Mouse (Mus musculus) G1E (cell line): ENCODE results near the gene Arhgdib. TPM values are rescaled to one million over a fixed set of nuclear protein-coding genes. Genes with fewer than 3 reads are reported as not detected.

ENCODE experiments used
- ATAC-seq: 2 replicates; pipeline ENCODE4 v1.8.0; 2016; ENCODE audit warnings: mild to moderate bottlenecking; ENCODE audit not compliant: insufficient number of reproducible peaks, poor library complexity, low FRiP score, severe bottlenecking; ENCODE audit errors: extremely low read depth
- DNase-seq: peaks from one replicate; pipeline ENCODE4 v3.0.0; 2012; ENCODE audit warnings: low spot score
- H3K27me3 ChIP-seq: 2 replicates; pipeline ENCODE4 v1.6.1; 2012; ENCODE audit warnings: mild to moderate bottlenecking, low read length, inconsistent platforms; ENCODE audit not compliant: insufficient read depth
- H3K36me3 ChIP-seq: replicated peaks from 2 replicates; pipeline ENCODE3; 2012; ENCODE audit warnings: mild to moderate bottlenecking, inconsistent platforms
- H3K4me1 ChIP-seq: 2 replicates; pipeline ENCODE4 v1.6.1; 2012; ENCODE audit warnings: low read depth, low read length, inconsistent platforms, mixed read lengths; ENCODE audit not compliant: insufficient read depth
- H3K4me3 ChIP-seq: 2 replicates; pipeline ENCODE4 v1.5.1; 2012; ENCODE audit warnings: low read depth, mild to moderate bottlenecking, inconsistent platforms, low read length, moderate library complexity, mixed read lengths
- H3K9me3 ChIP-seq: replicated peaks from 2 replicates; pipeline ENCODE4 v1.6.1; 2012; ENCODE audit warnings: inconsistent platforms
- CTCF ChIP-seq: IDR thresholded peaks from 2 replicates; pipeline ENCODE4 v1.5.1; 2012; ENCODE audit warnings: low read depth, low read length, inconsistent platforms, mixed read lengths
- GATA1 ChIP-seq: IDR thresholded peaks from 2 replicates; pipeline ENCODE4 v1.6.1; 2012; ENCODE audit warnings: borderline replicate concordance, low read length, inconsistent platforms, mixed read lengths
- GATA2 ChIP-seq: IDR thresholded peaks from 2 replicates; pipeline ENCODE4 v1.6.1; 2012; ENCODE audit warnings: low read depth, low read length, inconsistent platforms, borderline replicate concordance
- POLR2AphosphoS5 ChIP-seq: IDR thresholded peaks from 2 replicates; pipeline ENCODE4 v1.6.1; 2012; ENCODE audit warnings: low read depth, low read length, inconsistent platforms; ENCODE audit not compliant: insufficient replicate concordance
- TAL1 ChIP-seq: conservative IDR thresholded peaks from 2 replicates; pipeline ENCODE4 v1.6.1; 2012; ENCODE audit warnings: low read depth, low read length, inconsistent platforms, mixed read lengths
- polyA plus RNA-seq: library from polyadenylated mRNA; stranded (reverse); fragments of >175 nt; gene quantifications from 2 replicates; pipeline ENCODE4 v1.2.3, GENCODE M21; 2012
- total RNA-seq, 2 experiments: library from RNA; stranded (forward) in 1 of 2; stranded (reverse) in 1 of 2; fragments of 200-1000 nt in 1 of 2; fragments of >200 nt in 1 of 2; fragmentation: Nextera tagmentation in 1 of 2; gene quantifications; 2 replicates each; pipeline ENCODE4 v1.2.3; 2014 to 2017

Gene Arhgdib
- total and polyA plus RNA-seq, 3 experiments = 119 to 1,122 (median 661) TPM

DNA sequence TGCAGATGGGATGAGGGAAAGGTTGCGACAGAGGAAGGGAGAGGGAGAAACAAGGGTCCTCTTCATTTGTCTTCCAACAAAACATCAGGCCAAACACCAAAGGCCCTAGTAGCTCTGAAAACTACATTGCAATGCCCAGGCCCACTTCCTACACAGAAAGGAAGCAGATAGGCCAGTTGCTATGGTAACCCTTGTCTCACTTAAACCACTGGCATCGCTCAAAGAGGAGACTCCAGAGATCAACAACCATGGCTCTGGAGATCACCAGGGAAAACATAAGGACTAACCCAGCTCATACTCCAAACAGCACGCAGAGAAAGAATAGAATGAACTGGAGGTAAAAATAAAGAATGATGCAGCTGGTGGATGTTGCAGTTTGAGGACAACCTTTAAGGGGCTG is 6.5 kb downstream of the Arhgdib start:
- Histone ChIP-seq H3K4me1 (peaks cover 78% of the 10 kb centered on the region), H3K4me3 (no peak overlapping the region), H3K27me3 (no peaks in the 10 kb centered on the region), H3K9me3 (no peaks in the 10 kb centered on the region), H3K36me3 (peaks cover 80% of the 10 kb centered on the region)
- no peak for ATAC-seq
- TF ChIP-seq GATA1 (no peak), CTCF (no peak), TAL1 (no peak), POLR2AphosphoS5 (no peak), GATA2 (no peak)
- no peak for DNase-seq

DNA sequence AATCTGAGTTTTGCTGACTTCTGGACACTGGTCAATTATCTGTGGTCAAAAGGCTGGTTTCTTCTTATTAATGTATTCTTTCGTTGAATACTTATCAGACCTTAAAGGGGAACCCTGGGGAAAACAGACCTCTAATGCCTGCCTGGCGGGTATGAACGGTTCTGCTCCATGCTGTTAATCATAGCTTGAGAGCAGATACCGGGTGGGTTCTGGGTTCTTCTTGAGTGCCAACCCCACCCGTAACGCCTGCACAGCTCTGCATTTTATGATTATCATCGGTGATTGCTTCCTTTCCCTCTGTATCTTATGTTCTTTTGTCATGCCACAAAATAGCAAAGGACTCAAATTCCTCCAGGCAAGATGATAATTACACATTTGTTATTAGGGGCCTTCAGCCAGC is 7.6 kb downstream of the Arhgdib start:
- H3K27me3 ChIP-seq = no peaks in the 10 kb centered on the region
- ATAC-seq (no peak), DNase-seq (no peak)
- H3K9me3 ChIP-seq = no peaks in the 10 kb centered on the region
- H3K4me1 ChIP-seq = peaks cover 75% of the 10 kb centered on the region
- H3K36me3 ChIP-seq = peaks cover 86% of the 10 kb centered on the region
- TF ChIP-seq POLR2AphosphoS5 = no peak
- no peak for TF ChIP-seq GATA2
- TF ChIP-seq TAL1 = no peak
- no peak for TF ChIP-seq CTCF
- TF ChIP-seq GATA1 = no peak
- H3K4me3 ChIP-seq = no peak overlapping the region

DNA sequence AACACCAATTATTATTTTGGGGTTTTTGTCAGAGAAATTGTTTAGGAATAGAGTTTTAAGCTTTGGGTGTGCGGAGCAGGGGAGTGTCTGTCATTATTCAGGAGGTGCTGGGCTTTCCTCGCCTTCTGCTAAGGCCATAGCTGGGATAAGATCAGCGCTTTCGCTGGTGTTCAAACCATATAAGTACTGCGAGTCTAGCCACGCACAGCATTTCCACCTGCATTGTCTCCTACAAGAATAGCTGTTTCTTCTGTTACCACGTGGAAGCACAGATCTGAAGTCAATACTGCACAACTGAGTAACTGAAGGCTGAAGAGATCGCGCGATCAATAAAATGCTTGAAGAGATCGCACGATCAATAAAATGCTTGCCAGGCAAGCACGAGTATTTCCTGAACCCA is 10.5 kb downstream of the Arhgdib start:
- ATAC-seq (no peak), DNase-seq (no peak)
- Histone ChIP-seq H3K4me3 (no peak overlapping the region), H3K9me3 (no peaks in the 10 kb centered on the region), H3K4me1 (peaks cover 56% of the 10 kb centered on the region), H3K27me3 (no peaks in the 10 kb centered on the region), H3K36me3 (peaks cover 92% of the 10 kb centered on the region)
- TF ChIP-seq CTCF (no peak), TAL1 (no peak), POLR2AphosphoS5 (no peak), GATA1 (no peak), GATA2 (no peak)

DNA sequence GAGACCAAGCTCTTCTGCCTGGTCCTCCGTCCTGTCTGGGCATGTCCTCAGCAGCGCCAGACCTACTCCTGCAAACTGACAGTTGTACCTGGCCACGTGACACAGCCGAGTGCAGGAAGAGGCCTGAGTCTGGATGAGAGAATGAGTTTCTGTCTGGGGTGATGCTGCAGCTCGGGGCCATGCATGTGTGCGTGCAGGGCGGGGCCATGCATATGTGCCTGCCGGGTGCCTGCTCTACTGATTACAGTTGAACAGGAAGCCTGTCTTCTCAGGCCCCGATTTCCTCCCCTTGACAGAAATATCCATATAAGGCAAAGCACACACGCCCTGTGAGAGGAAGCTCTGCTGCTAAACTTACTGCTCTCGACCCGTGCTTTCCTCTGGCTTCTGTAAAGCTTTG is 11.0 kb downstream of the Arhgdib start:
- DNase-seq = peak; percentile 56
- TF ChIP-seq GATA1 = no peak
- no peak for TF ChIP-seq CTCF
- no peak for TF ChIP-seq POLR2AphosphoS5
- TF ChIP-seq TAL1 = no peak
- TF ChIP-seq GATA2 = no peak
- Histone ChIP-seq H3K4me1 (peaks cover 53% of the 10 kb centered on the region), H3K36me3 (peaks cover 93% of the 10 kb centered on the region), H3K27me3 (no peaks in the 10 kb centered on the region), H3K9me3 (no peaks in the 10 kb centered on the region), H3K4me3 (no peak overlapping the region; the same call in 1 of the 2 replicates)
- peak; percentile 92 for ATAC-seq

DNA sequence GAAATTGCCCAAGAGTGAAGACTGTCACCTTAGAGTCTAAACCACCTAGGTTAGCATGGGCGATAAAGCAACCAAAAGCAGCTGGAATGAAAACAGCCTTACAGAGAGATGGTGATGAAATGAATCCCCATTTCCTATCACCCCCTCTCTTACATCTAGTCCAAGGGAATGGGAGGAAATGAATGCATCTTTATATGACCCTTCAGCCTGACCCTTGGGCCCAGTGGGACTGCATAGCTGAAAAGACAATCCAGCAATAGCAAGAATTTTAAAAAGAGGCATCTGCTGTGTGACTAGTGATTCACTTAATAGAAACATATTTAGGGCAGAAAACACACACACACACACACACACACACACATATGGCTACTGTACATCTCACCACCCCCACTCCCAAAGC is 14.1 kb downstream of the Arhgdib start:
- Histone ChIP-seq H3K4me1 (peaks cover 32% of the 10 kb centered on the region), H3K4me3 (no peak overlapping the region), H3K9me3 (no peaks in the 10 kb centered on the region), H3K27me3 (no peaks in the 10 kb centered on the region), H3K36me3 (peaks cover 94% of the 10 kb centered on the region)
- ATAC-seq (no peak), DNase-seq (no peak)
- TF ChIP-seq POLR2AphosphoS5 (no peak), TAL1 (no peak), GATA2 (no peak), GATA1 (no peak), CTCF (no peak)

DNA sequence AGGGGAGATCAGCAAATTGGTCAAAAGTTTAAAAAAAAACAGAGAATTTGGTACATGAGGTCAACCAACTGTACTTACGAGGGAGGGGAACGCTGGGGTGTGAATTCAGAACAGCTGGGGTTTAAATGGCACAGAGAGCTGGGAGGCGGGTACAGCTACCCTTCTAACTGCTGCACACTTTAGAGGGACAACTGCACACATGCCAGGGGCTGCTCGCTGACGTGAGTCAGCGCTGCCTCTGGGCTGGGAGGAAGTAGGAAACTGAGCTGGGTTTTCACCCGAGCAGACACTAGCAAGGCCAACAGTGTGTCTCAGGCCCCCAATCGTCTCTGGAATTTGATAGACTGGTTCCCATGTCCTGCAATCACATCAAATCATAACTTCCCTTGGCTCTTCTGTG is 16.6 kb downstream of the Arhgdib start:
- ATAC-seq = no peak
- Histone ChIP-seq H3K36me3 (peaks cover 78% of the 10 kb centered on the region), H3K9me3 (no peaks in the 10 kb centered on the region), H3K27me3 (no peaks in the 10 kb centered on the region), H3K4me3 (no peak overlapping the region), H3K4me1 (peaks cover 13% of the 10 kb centered on the region; the same call in 1 of the 2 replicates)
- no peak for TF ChIP-seq CTCF
- no peak for TF ChIP-seq GATA2
- no peak for TF ChIP-seq GATA1
- TF ChIP-seq POLR2AphosphoS5 = no peak
- no peak for TF ChIP-seq TAL1
- no peak for DNase-seq

DNA sequence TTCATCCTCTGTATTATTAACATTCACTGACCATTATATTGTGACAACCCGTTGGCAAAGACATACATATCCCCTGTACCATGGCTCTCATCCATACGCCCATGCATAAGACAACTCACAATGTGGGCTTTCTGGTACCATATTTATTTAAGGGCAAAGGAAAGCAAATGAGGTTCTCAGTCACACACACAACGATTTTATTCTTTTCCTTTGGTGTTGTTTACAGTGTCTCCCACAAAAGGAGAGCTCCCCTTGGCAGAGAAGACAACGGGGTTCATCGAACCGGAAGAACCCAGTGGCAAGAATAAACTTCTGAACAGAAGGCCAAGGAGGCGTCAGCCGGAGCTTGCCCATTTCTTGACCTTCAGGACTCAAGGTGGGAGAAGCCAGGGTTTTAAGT is 18.2 kb downstream of the Arhgdib start, which contains the start of gene Pde6h:
Gene Pde6h (plus strand): TSS at position 301 of the 400 bp plus-strand sequence.
- Histone ChIP-seq H3K4me3 (no peak within 1 kb of the TSS), H3K27me3 (no peaks in the 10 kb centered on the region), H3K9me3 (no peaks in the 10 kb centered on the region), H3K36me3 (peaks cover 67% of the 10 kb centered on the region), H3K4me1 (peaks cover 6% of the 10 kb centered on the region; the same call in 1 of the 2 replicates)
- TF ChIP-seq GATA1 = no peak
- no peak for TF ChIP-seq TAL1
- TF ChIP-seq POLR2AphosphoS5 = no peak
- TF ChIP-seq CTCF = no peak
- TF ChIP-seq GATA2 = no peak
- no peak for DNase-seq
- ATAC-seq = no peak
